Mouse (Mus musculus) bone marrow macrophage, adult 2 months (primary cell): ENCODE results near the gene Eppin.

ENCODE experiments used
- CTCF ChIP-seq: IDR thresholded peaks from 2 replicates; pipeline ENCODE4 v1.5.1; 2012; ENCODE audit warnings: low read depth, mild to moderate bottlenecking, low read length, moderate library complexity
- POLR2A ChIP-seq: IDR thresholded peaks from 2 replicates; pipeline ENCODE4 v1.6.1; 2012; ENCODE audit warnings: mild to moderate bottlenecking, low read depth, low read length, borderline replicate concordance

DNA sequence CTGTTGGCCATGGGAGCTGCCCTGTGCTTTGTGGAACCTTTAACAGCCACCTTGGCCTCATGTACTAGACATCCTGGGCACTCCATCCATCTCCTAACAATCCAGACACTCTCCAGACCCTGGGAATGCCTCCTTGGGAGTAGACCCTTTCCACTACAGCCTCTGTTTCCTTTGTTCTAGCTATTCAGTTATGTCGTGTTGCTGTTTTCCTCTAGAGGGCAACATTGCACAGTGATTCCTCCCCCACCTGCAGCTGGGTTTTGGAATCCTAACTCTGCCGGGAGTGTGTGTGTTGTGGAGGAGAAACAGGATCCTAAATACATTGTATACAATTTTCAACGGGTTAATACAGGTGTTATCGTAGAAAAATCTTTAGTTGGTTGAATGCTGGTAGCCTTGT lies 1.4 kb downstream of the Eppin start:
- TF ChIP-seq POLR2A, result no peak
- peak; percentile 51; the same call in 1 of the 2 replicates for TF ChIP-seq CTCF
